Mouse (Mus musculus) testis, adult 2 months (tissue): ENCODE results near the gene Epha6.

Source experiments
- CTCF ChIP-seq: fragments of 200-500 bp; IDR thresholded peaks from 2 replicates; pipeline ENCODE4 v1.5.1; 2012; ENCODE audit warnings: low read depth, mild to moderate bottlenecking, inconsistent platforms, low read length, moderate library complexity; ENCODE audit not compliant: control insufficient read depth, insufficient read depth, insufficient replicate concordance
- POLR2A ChIP-seq: fragments of 200-500 bp; IDR thresholded peaks from 2 replicates; pipeline ENCODE4 v1.6.1; 2012; ENCODE audit warnings: low read depth, mild to moderate bottlenecking, inconsistent platforms, low read length, moderate library complexity; ENCODE audit not compliant: control insufficient read depth

DNA sequence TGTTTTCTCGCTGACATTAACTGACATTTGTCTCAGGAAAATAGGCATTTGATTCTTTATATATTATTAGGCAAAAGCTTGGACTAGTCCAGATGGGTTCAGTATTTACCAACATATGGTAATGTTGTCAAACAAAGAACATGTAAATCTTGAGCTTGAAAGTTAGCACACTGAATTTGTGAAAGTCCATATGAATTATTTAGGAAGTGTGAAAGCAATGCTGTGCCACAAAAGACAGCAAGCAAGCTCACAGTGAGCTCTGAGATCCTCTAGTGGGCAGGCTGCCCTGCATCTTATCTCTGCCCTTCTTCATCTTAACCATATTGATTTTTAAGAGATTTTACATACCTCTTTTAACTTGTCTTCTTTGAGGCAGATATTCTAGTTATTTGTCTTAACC, 510.0 kb downstream of the Epha6 start:
- TF ChIP-seq CTCF: no peak
- TF ChIP-seq POLR2A: no peak
